Mouse (Mus musculus) neural tube, embryonic 11.5 days (tissue): ENCODE measurements around the gene Yipf3. TPM values are rescaled to one million over a fixed set of nuclear protein-coding genes. Genes with fewer than 3 reads are reported as not detected.

Experiments
- ATAC-seq: fragments of 200-750 bp; cut with Nextera tagmentation; 2 replicates; pipeline ENCODE4 v1.8.0; 2017; ENCODE audit warnings: moderate number of reproducible peaks, mild to moderate bottlenecking, moderate TSS enrichment, moderate library complexity; ENCODE audit not compliant: insufficient read depth, low FRiP score, low TSS enrichment
- DNase-seq: peaks from one replicate; pipeline ENCODE4 v3.0.0-alpha.2; 2015; ENCODE audit warnings: low spot score
- H3K27ac ChIP-seq: fragments of 300-500 bp; sonication (generic); 2 replicates; pipeline ENCODE4 v1.5.1; 2014; ENCODE audit warnings: low read depth, mild to moderate bottlenecking, low read length
- H3K27me3 ChIP-seq: fragments of 300-500 bp; sonication (generic); 2 replicates; pipeline ENCODE4 v1.6.1; 2014; ENCODE audit warnings: mild to moderate bottlenecking, low read length, mixed read lengths; ENCODE audit not compliant: control insufficient read depth, insufficient read depth
- H3K36me3 ChIP-seq: fragments of 300-500 bp; sonication (generic); 2 replicates; pipeline ENCODE4 v1.6.1; 2014; ENCODE audit warnings: mild to moderate bottlenecking, low read length, moderate library complexity, mixed read lengths; ENCODE audit not compliant: control insufficient read depth, insufficient read depth
- H3K4me1 ChIP-seq: fragments of 300-500 bp; sonication (generic); 2 replicates; pipeline ENCODE4 v1.6.1; 2014; ENCODE audit warnings: low read length, mixed read lengths; ENCODE audit not compliant: control insufficient read depth, insufficient read depth
- H3K4me2 ChIP-seq: fragments of 300-500 bp; sonication (generic); 2 replicates; pipeline ENCODE4 v1.6.1; 2014; ENCODE audit warnings: low read depth, mild to moderate bottlenecking, moderate library complexity
- H3K4me3 ChIP-seq: fragments of 300-500 bp; sonication (generic); 2 replicates; pipeline ENCODE4 v1.5.1; 2014; ENCODE audit warnings: low read depth, low read length
- H3K9ac ChIP-seq: fragments of 300-500 bp; sonication (generic); 2 replicates; pipeline ENCODE4 v1.6.1; 2014; ENCODE audit warnings: mild to moderate bottlenecking, low read length
- H3K9me3 ChIP-seq: fragments of 300-500 bp; sonication (generic); 2 replicates; pipeline ENCODE4 v1.6.1; 2016; ENCODE audit warnings: low read length; ENCODE audit not compliant: control insufficient read depth
- WGBS: fragments of 180-500 bp; shearing (Covaris S2); extraction: QIAGEN DNeasy Blood & Tissue Kit; methylation state at CpG from one replicate; pipeline ENCODE4 v1.1.7; 2014; 5-methylcytosine and 5-hydroxymethylcytosine counted together
- polyA plus RNA-seq: library from polyadenylated mRNA; unstranded; fragments of >200 nt; fragmentation: Nextera tagmentation; extraction: Ambion mirVana; gene quantifications from 2 replicates; pipeline ENCODE4 v1.2.1, GENCODE M21; 2014

Gene Yipf3
- polyA plus RNA-seq, 1 experiment from 2014 or later: 89.9 TPM

DNA sequence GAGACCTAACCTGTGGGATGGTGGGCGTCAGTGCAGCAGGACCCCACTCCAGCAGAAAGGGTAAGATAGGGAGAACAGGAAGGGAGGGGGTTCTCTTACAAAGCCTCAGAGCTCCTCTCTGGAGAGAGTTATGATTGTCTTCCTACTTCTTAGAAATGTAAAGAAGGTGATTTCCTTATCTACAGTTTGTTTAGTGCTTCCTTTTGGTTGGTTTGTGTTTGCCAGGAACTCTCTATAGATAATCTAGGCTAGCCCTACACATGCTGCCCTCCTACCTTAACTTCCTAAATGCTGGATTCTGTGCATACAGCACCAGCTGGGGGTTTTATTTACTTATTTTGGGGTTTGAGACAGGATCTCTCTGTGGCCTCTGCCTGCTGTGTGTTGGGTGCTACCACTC, 11.8 kb upstream of the Yipf3 start:
- no peak overlapping the region for H3K9ac ChIP-seq
- no peak for DNase-seq
- peaks cover 24% of the 10 kb centered on the region for H3K36me3 ChIP-seq
- no peak for ATAC-seq
- H3K4me2 ChIP-seq: no peak overlapping the region
- H3K27ac ChIP-seq: no peak overlapping the region
- H3K9me3 ChIP-seq: no peaks in the 10 kb centered on the region
- WGBS: 80% methylated on average over 1 of the region's 1 CpGs
- H3K27me3 ChIP-seq: no peaks in the 10 kb centered on the region
- H3K4me1 ChIP-seq: no peaks in the 10 kb centered on the region
- no peak overlapping the region for H3K4me3 ChIP-seq

GRCm38 (mm10) chr17:46237079-46237478, 10.8 kb upstream of the Yipf3 start:
- Histone ChIP-seq H3K4me2 (no peak overlapping the region), H3K36me3 (peaks cover 31% of the 10 kb centered on the region), H3K9me3 (no peaks in the 10 kb centered on the region), H3K27ac (no peak overlapping the region), H3K9ac (no peak overlapping the region), H3K27me3 (no peaks in the 10 kb centered on the region), H3K4me1 (no peaks in the 10 kb centered on the region), H3K4me3 (no peak overlapping the region)
- WGBS: 91% methylated on average over 6 of the region's 6 CpGs
- no peak for ATAC-seq
- DNase-seq: no peak

DNA sequence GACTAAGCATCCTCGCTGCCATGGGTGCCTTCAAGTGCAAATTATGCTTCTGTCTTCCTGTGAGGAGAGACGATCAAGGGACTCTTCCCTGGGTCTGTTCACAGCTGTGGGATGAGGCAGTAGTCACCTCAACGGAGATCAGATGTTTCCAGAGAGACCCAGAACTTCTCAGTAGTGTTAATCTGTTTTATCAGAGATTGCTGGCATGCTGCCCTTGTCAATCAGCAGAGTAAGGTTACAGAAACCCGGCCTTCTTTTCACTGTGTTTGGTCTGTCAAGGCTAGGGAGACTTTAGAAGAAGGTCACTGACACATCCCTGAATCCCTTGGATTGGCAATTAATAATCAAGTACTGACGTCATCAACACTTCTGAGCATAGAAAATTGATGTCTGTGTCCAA, 10.4 kb upstream of the Yipf3 start:
- no peaks in the 10 kb centered on the region for H3K9me3 ChIP-seq
- no peaks in the 10 kb centered on the region for H3K4me1 ChIP-seq
- H3K4me3 ChIP-seq: no peak overlapping the region
- peaks cover 35% of the 10 kb centered on the region for H3K36me3 ChIP-seq
- DNase-seq (no peak), ATAC-seq (no peak)
- H3K4me2 ChIP-seq: no peak overlapping the region
- H3K27ac ChIP-seq: no peak overlapping the region
- 88% methylated on average over 5 of the region's 5 CpGs for WGBS
- no peaks in the 10 kb centered on the region for H3K27me3 ChIP-seq
- no peak overlapping the region for H3K9ac ChIP-seq

DNA sequence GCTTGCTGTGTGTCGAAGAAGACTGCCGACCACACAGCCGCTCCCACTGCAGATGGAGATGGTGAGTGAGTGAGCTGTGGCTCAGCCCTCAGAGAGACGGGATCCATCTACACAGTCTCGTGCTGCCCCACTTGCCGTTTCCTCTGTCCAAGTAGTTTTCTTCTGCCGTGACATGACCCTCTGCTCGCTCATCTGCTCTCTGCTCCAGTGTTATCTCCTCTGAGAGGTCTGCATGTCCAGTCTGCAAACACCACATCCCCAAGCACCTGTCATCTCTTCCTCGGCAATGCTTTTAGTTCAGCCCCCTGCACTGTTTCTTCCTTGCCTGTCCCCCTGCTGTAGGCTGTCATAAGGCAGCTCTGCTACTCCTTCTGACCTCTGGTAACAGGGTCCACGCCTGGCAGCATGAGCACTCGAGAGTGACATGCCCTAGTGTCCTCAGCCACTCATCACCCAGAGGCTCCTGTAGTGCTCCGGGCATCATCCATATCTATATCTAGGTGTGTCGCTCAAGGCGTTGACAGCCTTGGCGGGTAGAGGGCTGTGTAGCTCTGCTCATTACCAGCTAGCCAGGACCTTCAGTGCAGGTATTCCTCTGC, 8.3 kb upstream of the Yipf3 start:
- H3K36me3 ChIP-seq: peaks cover 39% of the 10 kb centered on the region
- H3K9me3 ChIP-seq: no peaks in the 10 kb centered on the region
- no peak overlapping the region for H3K4me3 ChIP-seq
- no peaks in the 10 kb centered on the region for H3K4me1 ChIP-seq
- no peak overlapping the region for H3K9ac ChIP-seq
- WGBS: 92% methylated on average over 15 of the region's 15 CpGs
- no peak overlapping the region for H3K4me2 ChIP-seq
- no peak overlapping the region for H3K27ac ChIP-seq
- H3K27me3 ChIP-seq: no peaks in the 10 kb centered on the region
- DNase-seq (no peak), ATAC-seq (no peak)

DNA sequence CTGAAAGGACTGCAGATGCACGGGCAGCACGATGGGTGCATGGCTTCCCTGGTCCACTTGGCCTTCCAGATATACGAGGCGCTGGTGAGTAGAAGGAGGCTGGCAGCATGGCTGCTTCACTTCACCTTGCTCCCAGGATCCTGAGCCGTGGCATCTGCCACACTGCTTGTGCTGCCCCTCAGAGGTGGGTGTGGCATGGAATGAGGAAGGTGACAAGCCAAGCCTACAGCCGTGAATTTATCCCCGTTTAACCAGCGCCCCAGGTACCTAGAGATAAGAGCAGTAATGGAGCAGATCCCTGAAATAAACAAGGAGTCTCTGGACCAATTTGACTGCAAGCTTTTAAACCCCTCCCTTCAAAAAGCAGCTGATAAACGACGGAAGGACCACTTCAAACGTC, 6.4 kb upstream of the Yipf3 start:
- no peak overlapping the region for H3K4me2 ChIP-seq
- ATAC-seq (no peak), DNase-seq (no peak)
- H3K27ac ChIP-seq: no peak overlapping the region
- no peak overlapping the region for H3K4me3 ChIP-seq
- H3K4me1 ChIP-seq: peaks cover under 1% of the 10 kb centered on the region; the same call in 1 of the 2 replicates
- no peaks in the 10 kb centered on the region for H3K27me3 ChIP-seq
- no peaks in the 10 kb centered on the region for H3K9me3 ChIP-seq
- 87% methylated on average over 11 of the region's 11 CpGs for WGBS
- no peak overlapping the region for H3K9ac ChIP-seq
- peaks cover 42% of the 10 kb centered on the region for H3K36me3 ChIP-seq

- DNase-seq (no peak), ATAC-seq (no peak)
- no peak overlapping the region for H3K4me2 ChIP-seq
- H3K27ac ChIP-seq: no peak overlapping the region
- no peak overlapping the region for H3K4me3 ChIP-seq
- peaks cover 7% of the 10 kb centered on the region for H3K4me1 ChIP-seq
- H3K9ac ChIP-seq: no peak overlapping the region
- WGBS: 89% methylated on average over 13 of the region's 13 CpGs
- H3K36me3 ChIP-seq: peaks cover 36% of the 10 kb centered on the region
- no peaks in the 10 kb centered on the region for H3K27me3 ChIP-seq
- no peaks in the 10 kb centered on the region for H3K9me3 ChIP-seq
These were observed 5.6 kb upstream of the Yipf3 start for GRCm38 (mm10) chr17:46242274-46242673.

GRCm38 (mm10) chr17:46242993-46243392, 4.9 kb upstream of the Yipf3 start:
- H3K9ac ChIP-seq: no peak overlapping the region
- no peak overlapping the region for H3K4me2 ChIP-seq
- peaks cover 7% of the 10 kb centered on the region for H3K4me1 ChIP-seq
- DNase-seq (no peak), ATAC-seq (no peak)
- 84% methylated on average over 4 of the region's 4 CpGs for WGBS
- H3K4me3 ChIP-seq: no peak overlapping the region
- no peak overlapping the region for H3K27ac ChIP-seq
- H3K27me3 ChIP-seq: no peaks in the 10 kb centered on the region
- H3K36me3 ChIP-seq: peaks cover 34% of the 10 kb centered on the region
- no peaks in the 10 kb centered on the region for H3K9me3 ChIP-seq

- no peak overlapping the region for H3K4me3 ChIP-seq
- H3K4me2 ChIP-seq: no peak overlapping the region
- no peaks in the 10 kb centered on the region for H3K27me3 ChIP-seq
- peaks cover 31% of the 10 kb centered on the region for H3K36me3 ChIP-seq
- H3K27ac ChIP-seq: no peak overlapping the region
- 66% methylated on average over 2 of the region's 2 CpGs for WGBS
- no peak for DNase-seq
- no peaks in the 10 kb centered on the region for H3K9me3 ChIP-seq
- no peak overlapping the region for H3K9ac ChIP-seq
- ATAC-seq: no peak
- peaks cover 8% of the 10 kb centered on the region for H3K4me1 ChIP-seq
These were observed 4.3 kb upstream of the Yipf3 start for GRCm38 (mm10) chr17:46243624-46244023.

- WGBS: 76% methylated on average over 10 of the region's 10 CpGs
- Histone ChIP-seq H3K27me3 (no peaks in the 10 kb centered on the region), H3K36me3 (peaks cover 28% of the 10 kb centered on the region), H3K9me3 (no peaks in the 10 kb centered on the region), H3K9ac (no peak overlapping the region), H3K4me1 (peaks cover 14% of the 10 kb centered on the region), H3K4me3 (no peak overlapping the region; the same call in 1 of the 2 replicates), H3K4me2 (no peak overlapping the region), H3K27ac (no peak overlapping the region)
- no peak for ATAC-seq
- no peak for DNase-seq
These were observed 3.3 kb upstream of the Yipf3 start for GRCm38 (mm10) chr17:46244579-46244978.
